Mouse (Mus musculus): ENCODE measurements around the gene Cdk10.

Gene Cdk10

GRCm38 (mm10) chr8:123271901-123272300, 47.3 kb downstream of the Cdk10 start:
- no peak for DNase-seq (ENCODE audit: low read depth, low spot score)

GRCm38 (mm10) chr8:123274447-123274846, 49.8 kb downstream of the Cdk10 start:
- no peak for DNase-seq (ENCODE audit: low read depth, low spot score)

- DNase-seq (ENCODE audit: low read depth, low spot score), result no peak
Measured at GRCm38 (mm10) chr8:123275096-123275495, 50.5 kb downstream of the Cdk10 start.

GRCm38 (mm10) chr8:123278445-123278844, 53.8 kb downstream of the Cdk10 start:
- DNase-seq (ENCODE audit: low read depth, low spot score), result no peak

- no peak for DNase-seq (ENCODE audit: low read depth, low spot score)
Measured at GRCm38 (mm10) chr8:123279828-123280227, 55.2 kb downstream of the Cdk10 start.

- no peak for DNase-seq (ENCODE audit: low read depth, low spot score)
Measured at GRCm38 (mm10) chr8:123280302-123281094, 55.9 kb downstream of the Cdk10 start.

All from embryo, embryonic 11.5 days (tissue).